Mouse (Mus musculus) kidney, adult 2 months (tissue): ENCODE results near the gene Spg7.

Experiments used
- CTCF ChIP-seq: fragments of 200-500 bp; conservative IDR thresholded peaks from 2 replicates; pipeline ENCODE4 v1.5.1; 2011; ENCODE audit warnings: low read depth, mild to moderate bottlenecking, control low read depth, low read length, moderate library complexity, mixed read lengths; ENCODE audit not compliant: insufficient read depth, insufficient read length
- POLR2A ChIP-seq: fragments of 200-500 bp; IDR thresholded peaks from one replicate; pipeline ENCODE4 v1.6.1; 2011; ENCODE audit warnings: low read depth, low read length, control low read depth

DNA sequence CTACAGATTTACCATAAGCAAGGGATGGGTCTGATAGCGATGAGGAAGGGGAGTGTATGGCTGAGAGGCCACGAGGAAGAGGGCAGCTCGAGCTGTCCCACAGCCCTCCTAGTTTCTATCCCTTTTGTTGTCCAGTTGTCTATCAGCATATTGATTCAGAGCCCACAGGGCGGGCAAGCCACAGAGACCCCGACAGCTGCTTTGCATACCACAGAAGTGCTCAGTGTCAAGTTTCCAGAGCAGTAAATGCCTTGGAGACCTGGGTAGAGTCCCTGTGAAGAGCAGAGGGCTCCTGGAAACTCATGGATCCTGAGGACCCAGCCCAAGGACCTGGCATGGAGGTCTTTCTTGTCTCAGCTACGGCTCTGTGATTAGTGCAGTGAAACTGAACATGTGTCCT lies 20.3 kb downstream of the Spg7 start:
- no peak for TF ChIP-seq CTCF
- no peak for TF ChIP-seq POLR2A
